Mouse (Mus musculus) heart, adult 18-20 months (tissue): ENCODE results near the gene 1110002E22Rik. TPM values are rescaled to one million over a fixed set of nuclear protein-coding genes. Genes with fewer than 3 reads are reported as not detected.

Source experiments
- DNase-seq, 2 experiments: peaks; one replicate each; pipeline ENCODE4 v3.0.0; 2021 to 2022; ENCODE audit warnings: mixed read lengths in 1 of 2
- long read RNA-seq, 2 experiments: library from polyadenylated mRNA; stranded (forward); transcript quantifications; one replicate each; pipeline ENCODE4 v2.0.0; 2021
- total RNA-seq, 2 experiments: library from RNA; stranded (reverse); gene quantifications; 2 replicates each; pipeline ENCODE4 v1.2.3; 2021

1110002E22Rik gene
- 10 to 100 TPM; 37.3 to 51.9 TPM for total RNA-seq
- long read RNA-seq, experiment 1, full-length matches to known transcripts: 4 of 11 reads
- long read RNA-seq, experiment 1, partial matches to known transcripts: 0 of 11 reads
- long read RNA-seq, experiment 1, other reads (novel, unspliced or antisense): 7 of 11 reads
- long read RNA-seq, experiment 2, full-length matches to known transcripts: 2 of 5 reads
- long read RNA-seq, experiment 2, partial matches to known transcripts: 0 of 5 reads
- long read RNA-seq, experiment 2, other reads (novel, unspliced or antisense): 3 of 5 reads

DNA sequence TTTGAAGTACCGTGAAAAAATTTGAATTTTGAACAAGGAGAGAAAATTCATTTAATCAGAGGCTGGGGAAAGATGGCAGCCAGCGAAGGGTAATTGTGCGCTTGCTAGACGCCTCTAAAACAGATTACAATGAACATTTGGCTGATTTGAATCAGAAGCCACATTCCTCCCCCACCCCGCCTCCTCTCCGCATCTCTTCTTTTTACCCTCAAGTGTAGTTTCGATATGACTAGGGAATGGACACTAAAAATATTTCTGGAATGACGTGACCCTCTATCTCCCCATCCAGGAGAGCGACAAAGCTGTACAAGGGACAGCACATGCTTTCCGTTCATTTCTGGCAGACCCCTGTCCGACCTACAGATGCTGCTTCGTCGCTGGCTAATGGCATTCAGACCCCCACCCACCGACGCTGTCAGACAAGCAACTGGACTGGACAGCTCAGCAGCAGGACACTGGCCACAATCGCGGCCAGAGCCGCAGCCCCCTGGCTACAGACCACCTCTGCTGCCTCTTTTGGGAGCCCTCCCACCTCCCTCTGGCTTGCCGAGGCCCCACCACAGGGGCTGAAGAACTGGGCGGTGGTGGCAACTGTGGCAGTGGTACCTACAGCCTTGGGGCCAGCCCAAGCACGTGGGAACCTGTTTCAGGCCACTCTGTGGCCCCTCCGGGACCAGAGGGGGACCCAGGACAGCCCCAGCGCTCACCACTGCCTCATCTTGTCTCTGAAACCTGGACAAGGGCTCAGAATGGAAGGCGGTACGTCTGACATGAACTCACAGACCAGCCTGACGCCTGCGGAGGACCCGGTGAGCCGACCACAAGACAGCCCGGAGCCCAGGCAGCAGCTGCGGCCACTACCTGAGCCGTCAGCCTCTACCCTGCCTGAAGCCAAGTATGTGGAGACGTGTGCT lies at the start of gene 1110002E22Rik:
1110002E22Rik (plus strand) TSS at position 321 of the 914 bp plus-strand sequence.
- peak in 1 of 2 experiments; percentile 51 for DNase-seq

DNA sequence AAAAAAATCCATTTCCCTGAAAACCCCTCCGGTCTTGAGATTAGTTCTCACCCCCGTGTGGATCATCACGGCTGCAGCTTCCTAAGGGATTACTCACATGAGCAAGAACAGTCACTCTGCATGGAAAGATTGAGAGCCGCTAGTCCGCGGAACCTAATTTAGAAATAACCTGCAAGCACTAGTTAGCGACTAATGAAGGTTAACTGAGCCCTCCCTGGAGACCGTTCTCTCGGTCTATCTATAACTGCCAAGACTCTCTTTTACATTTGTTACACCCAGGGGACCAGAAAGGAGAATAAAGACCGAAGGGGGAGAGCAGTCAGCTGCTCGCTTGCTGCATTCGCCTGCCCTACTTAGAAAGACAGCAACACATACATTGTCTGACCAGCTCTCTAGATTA lies 48.0 kb upstream of the 1110002E22Rik start:
- no peak for DNase-seq

DNA sequence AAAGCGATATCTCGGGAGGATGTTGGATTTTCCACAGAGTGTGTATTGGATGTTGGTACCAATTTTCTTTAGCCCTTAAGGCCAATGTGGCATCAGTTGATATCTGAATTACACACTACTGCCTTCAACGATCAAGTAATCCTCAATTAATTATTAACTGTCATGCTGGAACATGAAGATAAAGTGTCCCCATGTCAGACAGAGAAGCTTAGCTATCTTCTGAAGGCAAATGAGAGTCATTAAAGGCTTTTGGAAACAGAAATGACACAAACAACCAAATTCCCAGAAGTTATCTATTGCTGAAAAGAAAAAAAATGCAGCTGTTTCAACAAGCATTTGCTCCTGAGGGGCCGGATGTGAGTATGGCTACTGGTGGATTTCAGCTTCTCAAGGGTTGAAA lies 42.8 kb upstream of the 1110002E22Rik start:
- no peak for DNase-seq

DNA sequence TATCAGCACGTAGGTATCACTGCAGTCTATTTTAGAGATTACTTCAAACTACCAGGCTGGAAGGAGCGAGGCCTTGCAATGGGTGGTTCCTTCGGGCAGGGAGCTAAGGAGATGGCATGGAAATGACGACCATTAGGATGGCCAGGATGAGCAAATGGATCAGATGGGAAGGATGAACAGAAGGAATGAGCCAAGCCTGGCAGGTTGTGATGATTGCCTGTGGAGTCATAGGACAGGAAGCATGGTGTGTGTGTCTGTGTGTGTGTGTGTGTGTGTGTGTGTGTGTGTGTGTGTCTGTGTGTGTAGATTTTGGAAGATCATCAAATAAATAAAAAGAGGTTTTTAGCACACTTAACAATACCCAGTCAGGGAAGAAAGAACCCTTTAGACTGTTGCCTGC lies 42.2 kb upstream of the 1110002E22Rik start:
- no peak for DNase-seq

DNA sequence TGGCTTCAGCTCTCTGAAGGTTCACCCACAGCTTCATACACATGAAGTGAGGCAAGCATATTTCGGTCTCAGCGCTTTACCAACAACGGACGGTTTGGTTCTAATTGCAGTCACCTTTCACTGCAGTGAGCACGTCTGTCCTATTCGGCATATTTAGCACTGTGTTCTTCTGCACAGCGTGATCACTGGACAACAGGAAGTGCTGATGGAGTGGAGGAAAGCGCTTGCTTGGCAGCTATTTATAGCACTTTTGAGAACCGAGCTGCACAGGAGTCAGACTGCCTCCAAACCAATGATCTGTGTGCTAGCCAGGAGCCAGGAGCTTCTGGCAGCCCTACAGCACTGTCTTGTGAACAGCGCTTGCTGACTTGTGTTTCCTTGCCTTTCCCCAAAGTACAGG lies 38.6 kb upstream of the 1110002E22Rik start:
- DNase-seq: peak; percentile 72 to 88

DNA sequence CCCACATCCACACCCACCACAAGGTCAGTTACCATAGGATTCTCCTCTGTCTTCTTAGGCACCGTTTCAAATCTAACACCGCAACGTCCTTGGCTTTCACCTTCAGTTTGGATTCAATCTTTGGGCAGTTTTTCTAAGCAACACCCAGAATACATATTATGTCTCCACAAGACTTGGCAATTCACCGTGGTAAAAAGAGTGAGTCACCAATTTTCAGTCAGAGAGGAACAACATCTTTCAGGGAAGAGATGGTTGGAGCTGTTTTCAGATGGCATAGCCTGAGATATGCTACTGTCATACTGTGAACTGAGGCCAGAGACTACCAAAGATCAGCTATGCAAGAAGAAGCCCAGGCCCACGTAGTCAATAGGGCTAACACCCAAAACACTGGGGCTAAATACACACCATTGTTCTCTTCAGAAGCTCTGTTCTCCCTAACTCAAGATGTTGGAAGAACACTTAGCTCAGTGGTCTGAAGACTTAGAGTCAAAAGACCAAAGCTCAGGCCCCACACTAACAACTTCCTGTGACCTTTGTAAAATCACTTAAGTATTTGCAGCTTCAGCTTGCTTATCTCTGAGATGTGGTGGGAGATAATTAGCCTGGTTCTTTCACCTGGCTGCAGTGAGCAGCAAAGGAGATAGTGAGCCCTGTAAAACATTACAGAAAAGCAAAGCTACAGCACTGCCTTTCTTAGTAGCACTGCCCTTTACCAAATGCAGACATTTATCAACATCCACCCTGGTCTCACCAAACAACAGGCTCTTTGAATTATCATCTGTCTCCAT lies 37.1 kb upstream of the 1110002E22Rik start:
- DNase-seq: no peak

DNA sequence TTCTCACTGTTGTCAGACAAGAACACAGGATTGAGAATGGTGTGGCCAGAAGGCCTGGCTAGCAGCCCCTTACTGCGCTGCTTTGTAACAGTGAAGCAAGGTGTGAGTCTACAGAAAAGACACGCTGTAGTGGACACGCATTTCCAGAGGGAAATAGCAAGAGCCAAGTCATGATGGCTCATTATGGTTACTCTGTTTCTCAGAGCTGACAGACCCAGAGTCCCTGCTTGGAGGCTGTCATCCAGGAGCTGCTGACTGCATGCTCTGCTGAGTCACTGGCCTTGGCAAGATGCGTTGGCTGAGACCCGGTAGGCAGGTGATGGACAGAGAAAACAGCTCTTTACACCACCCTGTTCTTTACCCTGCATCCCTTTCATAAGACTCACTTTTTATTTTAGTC lies 35.5 kb upstream of the 1110002E22Rik start:
- DNase-seq: peak; percentile 81 to 83

DNA sequence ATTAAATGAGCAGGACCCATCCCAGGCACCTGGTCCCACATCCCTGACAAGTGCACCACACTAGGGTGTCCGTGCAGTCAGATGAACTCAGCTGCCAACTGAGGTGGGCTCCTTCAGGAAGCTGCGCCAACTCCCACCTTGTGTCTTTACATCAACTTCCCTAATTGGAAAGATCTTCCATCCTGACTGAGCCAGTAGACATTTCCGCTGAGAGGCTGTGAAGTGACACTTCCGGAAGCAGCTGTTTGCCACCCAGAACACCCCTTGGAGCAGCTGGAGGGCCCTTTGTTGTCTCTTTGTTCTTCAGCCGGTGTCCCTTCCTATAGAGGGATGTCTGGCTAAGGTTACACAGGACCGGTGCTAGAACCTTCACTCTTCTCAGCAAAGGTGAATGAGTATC lies 34.3 kb upstream of the 1110002E22Rik start:
- DNase-seq: no peak

DNA sequence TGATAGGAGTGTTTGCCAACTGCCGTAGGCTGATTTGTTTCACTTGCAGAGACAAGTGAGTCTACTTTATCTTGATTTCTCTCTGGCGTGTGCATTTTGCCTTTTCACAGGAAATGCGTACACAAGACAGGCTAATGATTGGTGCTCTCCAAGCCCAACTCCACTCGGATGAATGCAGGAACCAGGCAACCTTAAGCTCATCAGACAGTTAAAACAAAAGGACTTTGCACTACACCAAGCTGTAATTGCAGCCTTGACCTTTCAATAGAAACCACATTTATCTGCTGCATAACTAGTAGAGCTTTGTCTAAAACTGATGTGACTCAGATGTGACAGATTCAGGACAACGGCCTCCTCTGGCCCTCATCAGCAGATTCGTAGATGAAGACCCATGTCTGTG lies 30.9 kb upstream of the 1110002E22Rik start:
- no peak for DNase-seq

DNA sequence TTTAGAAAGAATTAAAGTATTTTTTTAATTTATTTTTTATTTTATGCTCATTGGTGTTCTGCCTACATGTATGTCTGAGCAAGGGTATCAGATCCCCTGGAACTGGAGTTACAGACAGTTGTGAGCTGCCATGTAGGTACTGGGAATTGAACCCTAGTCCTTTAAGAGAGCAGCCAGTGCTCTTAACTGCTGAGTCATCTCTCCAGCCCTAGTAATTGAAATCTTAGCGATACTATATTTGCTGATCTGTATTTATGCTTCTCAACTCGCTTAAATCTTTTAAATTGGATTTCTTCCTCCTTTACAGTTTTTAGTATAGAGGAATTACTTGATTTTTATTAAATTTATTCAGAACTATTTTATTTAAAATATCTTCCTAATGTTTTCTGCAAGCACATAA lies 23.9 kb upstream of the 1110002E22Rik start:
- DNase-seq: no peak

DNA sequence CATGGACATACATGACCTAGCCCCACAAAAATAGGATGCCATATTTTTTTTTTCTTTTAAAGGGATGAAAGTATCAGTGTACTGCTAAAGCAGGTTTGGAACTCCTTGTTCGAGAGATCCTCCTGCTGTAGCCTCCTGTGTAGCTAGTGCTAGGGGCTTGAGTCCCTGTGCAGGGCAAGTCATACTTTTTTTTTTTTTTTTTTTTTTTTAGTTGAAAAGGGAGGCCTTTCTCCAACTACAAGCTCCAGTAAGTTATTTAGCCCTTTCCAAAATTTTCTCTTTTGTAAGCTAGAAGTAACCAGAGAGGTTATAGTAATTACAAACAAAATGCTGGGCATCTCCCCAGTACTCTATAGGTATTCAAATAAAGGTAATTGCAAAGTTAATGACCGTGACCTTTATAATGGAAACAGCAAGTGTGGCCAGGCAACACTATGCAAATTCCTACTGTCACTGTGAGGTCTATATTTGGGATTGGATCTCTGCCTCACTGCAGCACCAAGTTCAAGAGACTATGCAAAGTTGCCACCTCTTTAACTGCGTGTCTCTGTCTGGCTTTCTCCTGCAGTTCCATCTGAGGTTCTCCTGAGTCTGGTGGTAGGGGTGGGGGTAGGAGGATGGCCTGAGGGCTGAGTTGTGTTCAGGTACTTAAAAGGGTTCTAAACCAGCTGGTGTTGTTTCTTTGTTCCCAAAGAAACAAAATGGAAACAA lies 23.1 kb upstream of the 1110002E22Rik start:
- DNase-seq: no peak

DNA sequence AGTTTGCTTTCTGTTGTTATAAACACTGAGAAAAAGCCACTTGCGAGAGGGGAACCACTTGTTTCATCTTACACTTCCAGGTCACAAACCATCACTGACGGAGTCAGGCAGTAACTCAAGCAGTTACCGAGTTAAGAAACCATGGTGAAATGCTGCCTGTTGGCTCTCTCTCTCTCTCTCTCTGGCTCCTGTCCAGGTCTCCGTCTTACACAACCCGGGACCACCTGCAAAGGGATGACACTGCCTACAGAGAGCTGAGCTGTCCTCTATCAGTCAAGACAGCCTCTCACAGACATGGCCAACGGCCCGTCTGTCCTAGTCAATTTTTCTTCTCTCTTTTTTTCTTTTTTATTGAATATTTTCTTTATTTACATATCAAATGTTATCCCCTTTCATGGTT lies 21.5 kb upstream of the 1110002E22Rik start:
- DNase-seq: no peak

DNA sequence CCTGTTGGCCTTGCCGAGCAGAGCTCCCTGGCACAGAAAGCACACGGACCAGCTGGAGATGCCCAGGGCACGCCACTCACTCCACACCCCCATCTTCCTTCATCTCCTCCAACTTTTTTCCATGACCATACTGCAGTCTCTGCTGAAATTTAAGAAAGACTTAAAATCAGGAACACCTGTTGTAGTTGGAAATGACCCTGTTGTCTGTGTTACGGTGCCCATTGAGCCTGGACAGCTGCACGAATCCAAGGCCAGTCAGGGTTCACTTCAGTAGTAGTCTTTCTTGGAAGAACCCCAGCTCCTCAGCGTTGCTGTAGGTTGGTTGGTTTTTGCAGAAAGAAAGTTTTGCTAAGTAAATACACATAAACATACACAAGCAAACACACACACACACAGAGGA lies 15.3 kb upstream of the 1110002E22Rik start:
- DNase-seq: peak in 1 of 2 experiments; percentile 5

DNA sequence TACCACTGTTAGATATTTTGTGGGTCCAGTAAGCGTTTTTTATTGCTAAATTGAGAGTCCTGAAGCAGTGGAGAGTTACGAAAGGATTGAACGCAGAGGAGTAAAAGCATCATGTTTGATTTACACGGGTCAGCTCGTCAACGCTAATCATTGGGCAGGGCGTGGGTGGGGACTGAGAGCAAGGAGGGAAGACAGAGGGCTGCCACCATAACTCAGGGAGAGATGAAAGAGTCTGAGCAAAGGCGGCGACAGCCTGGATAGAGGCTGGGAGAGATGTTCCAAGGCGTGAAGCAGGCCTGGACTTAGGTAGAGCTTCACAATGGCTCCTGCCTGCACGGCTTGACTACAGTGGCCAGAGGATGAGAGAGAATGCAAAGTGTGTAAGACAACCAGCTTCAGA lies 14.1 kb upstream of the 1110002E22Rik start:
- DNase-seq: peak in 1 of 2 experiments; percentile 0

DNA sequence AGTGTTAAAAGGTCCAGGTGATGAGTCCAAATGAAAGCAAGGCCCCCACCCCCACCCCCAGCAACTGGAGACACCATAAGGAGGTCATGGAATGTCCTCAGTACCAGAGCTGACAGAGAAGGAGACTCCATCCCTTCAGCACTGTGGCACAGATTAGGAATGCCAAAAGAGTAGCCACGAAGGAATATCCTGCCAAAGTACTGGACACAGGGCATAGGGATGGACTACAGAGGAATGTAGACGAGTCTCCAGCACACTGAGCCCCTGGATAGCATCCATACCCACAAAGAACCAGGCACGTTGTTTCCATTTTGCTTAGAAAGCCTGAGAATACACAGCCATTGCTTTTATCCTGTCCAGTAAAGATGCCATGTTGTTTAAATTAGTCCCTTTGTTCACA lies 13.4 kb upstream of the 1110002E22Rik start:
- DNase-seq: peak in 1 of 2 experiments; percentile 1

DNA sequence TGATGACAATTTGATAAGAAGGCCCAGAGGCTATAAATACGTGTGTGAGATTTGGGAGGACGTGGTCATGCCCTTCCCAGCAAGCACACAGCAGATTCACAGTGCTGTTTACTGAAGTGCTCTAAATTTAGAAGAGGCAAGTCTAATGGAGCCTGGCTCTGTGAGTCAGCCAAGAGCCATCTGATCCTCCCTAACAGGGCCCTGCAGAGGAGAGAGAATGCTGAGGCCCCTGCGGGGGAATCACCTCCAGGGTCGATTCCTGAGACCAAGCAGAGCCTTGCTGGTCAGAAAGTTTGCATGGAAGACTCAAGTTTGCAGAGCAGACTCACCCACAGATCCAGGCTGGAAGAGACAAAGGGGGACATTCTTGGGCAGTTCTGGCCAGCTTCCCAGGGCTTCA lies 10.9 kb upstream of the 1110002E22Rik start:
- DNase-seq: peak; percentile 62 to 73

DNA sequence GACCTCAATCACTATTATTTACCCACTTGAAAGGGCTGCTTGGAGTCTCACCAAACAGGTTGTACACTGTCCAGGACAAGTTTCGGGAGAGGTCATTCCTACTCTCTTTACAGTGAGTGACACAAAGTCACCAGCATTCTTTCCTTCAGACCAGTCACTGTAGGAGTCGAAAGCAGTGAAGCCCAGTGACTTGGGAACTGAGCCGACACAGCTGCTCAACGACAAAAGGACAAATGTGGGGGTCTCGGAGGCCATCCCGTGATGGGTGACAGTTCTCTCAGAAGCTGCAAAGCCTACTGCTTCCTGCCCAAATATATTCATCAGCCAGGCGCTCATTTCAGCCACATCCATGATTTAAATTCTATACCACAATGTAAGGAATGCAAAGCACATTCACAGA lies 7.9 kb upstream of the 1110002E22Rik start:
- no peak for DNase-seq

DNA sequence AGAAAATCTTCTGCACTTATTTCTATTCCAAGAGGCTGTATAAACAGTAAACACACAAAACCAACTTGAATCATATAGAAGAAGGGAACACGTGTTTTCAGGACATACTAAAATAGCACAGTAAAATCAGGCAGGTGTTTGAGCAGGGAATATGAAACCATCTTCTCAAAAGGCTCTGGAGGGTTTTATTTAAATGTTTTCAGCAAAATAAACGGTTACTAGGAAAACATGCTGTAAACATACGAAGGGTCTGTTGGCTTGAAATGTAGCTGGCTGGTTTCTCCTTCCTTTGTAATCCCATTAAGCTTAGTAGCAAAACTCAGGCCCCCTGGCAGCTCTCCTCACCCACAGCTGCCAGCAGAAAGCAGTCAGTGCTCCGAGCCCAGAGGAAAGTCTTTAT lies 6.6 kb upstream of the 1110002E22Rik start:
- no peak for DNase-seq

DNA sequence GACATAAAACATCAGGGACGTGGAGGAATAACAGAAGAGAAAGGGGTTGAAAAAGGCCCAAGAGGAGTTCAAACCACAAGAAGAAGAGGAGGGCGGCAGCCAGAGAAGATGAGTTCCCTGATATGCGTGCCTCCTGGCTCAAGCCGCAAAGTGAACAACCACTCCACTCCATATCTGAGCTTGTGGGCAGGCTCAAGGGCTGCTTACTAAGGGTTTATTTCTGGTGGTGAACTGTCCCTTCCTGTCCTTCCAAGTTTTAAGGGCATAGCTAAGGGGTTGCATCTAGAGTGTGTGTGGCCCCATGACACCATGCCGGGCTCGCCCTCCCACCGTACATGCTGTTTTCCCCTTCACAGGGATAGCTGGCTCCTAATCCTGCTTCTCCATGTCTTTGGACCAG lies 4.4 kb upstream of the 1110002E22Rik start:
- DNase-seq: peak; percentile 43 to 61

DNA sequence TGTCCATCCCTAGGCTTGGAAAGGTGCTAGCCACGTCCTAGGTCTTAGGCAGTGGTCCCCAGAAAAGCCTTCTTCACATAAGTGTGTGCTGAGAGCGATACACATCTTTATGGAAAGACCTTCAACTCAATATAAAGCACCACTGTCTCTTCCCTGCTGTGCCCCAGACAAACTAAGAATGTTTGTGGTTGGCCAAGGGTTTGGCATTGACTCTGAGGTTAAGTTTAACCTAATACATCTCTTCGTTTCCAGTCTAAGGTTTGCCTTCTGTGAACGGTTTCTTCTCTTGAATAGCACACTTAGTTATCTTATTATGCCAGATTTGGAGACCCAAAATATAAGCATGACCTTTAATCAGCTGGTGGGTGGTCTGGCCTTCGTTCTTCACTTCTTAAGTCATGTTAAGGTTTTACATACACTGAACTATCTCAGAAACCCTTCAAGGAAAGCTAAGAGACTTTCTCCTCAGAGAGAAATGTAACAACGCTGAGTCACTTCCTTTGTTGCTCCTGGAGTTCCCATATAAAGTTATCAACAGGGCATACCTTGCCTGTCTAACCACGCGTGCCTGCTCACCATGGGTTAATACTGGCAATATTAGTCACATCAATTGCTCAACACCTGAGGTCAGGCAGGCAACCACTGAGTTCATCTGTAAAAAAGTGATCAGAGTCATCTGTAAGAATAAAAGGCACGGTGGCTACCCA lies 3.5 kb upstream of the 1110002E22Rik start:
- DNase-seq: no peak

DNA sequence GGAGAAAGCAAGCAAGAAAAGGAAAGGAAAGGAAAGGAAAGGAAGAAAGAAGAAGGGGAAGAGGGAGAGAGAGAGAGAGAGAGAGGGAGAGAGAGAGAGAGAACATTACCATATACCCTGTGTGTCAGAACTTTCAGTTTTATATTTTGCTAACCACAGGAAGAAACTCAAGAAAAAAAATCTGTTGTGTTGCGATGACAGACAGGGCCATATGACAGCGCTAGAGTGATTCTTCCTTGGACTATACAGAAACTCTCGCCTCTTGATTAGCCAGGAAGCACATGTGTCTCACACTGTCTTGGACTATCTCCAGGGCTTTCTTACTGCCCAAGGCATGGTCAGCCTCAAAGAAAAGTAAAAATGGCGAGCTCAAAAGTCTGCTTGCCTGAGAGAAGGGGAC lies 2.2 kb upstream of the 1110002E22Rik start:
- DNase-seq: no peak
